Mouse (Mus musculus): ENCODE measurements around the gene Tnks2.

DNA sequence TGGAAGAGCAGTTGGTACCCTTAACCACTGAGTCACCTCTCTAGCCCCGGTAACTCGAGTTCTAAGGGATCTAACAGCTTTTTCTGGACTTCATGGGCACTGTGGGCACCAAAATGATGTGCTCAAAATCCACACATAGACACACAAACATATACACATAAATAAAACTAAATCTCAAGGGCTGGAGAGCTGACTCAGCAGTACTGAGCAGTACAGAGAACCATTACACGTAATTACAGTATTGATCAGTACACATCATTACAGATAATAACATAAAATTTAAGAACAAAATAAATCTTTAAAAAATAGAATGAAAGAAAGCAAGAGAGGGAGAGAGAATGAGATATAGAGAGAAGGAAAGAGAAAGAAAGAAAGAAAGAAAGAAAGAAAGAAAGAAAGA, 75.1 kb downstream of the Tnks2 start:
- TF ChIP-seq CTCF (IDR thresholded peaks at IDR 0.05; ENCODE audit: control insufficient read depth, insufficient read depth, low read length) (no peak), POLR2A (IDR thresholded peaks at IDR 0.05; ENCODE audit: borderline replicate concordance, control insufficient read depth, low read depth, low read length) (no peak)

All from bone marrow, adult 2 months (tissue).